Mouse (Mus musculus) MN1 (cell line): ENCODE measurements around the gene Clint1.
"Not testable (repeated sequence)": the region's sequence is repeated elsewhere in the genome, so short reads cannot be mapped to it uniquely, and the experiment has no call there.

Experiments
- DNase-seq: peaks from one replicate; pipeline ENCODE4 v3.0.0-alpha.2; 2016; ENCODE audit warnings: low spot score

Gene Clint1

GRCm38 (mm10) chr11:45848253-45848652 is 3.6 kb upstream of the Clint1 start:
- no peak for DNase-seq

GRCm38 (mm10) chr11:45849203-45849602 is 2.6 kb upstream of the Clint1 start:
- DNase-seq: no peak

- DNase-seq: no peak
Measured at GRCm38 (mm10) chr11:45849859-45850258, 2.0 kb upstream of the Clint1 start.

- no peak for DNase-seq
Measured at GRCm38 (mm10) chr11:45850317-45850716, 1.5 kb upstream of the Clint1 start.

- DNase-seq: peak; percentile 33
Measured at GRCm38 (mm10) chr11:45852124-45852994, 508 bp downstream of the Clint1 start.

GRCm38 (mm10) chr11:45852995-45853317 is 1.1 kb downstream of the Clint1 start:
- no peak for DNase-seq

- DNase-seq: no peak
Measured at GRCm38 (mm10) chr11:45853916-45854315, 2.1 kb downstream of the Clint1 start.

GRCm38 (mm10) chr11:45854381-45854780 is 2.5 kb downstream of the Clint1 start:
- DNase-seq: no peak

- no peak for DNase-seq
Measured at GRCm38 (mm10) chr11:45855407-45856148, 3.7 kb downstream of the Clint1 start.

- no peak for DNase-seq
Measured at GRCm38 (mm10) chr11:45856149-45856516, 4.3 kb downstream of the Clint1 start.

GRCm38 (mm10) chr11:45861334-45861733 is 9.5 kb downstream of the Clint1 start:
- no peak for DNase-seq

- DNase-seq: no peak
Measured at GRCm38 (mm10) chr11:45864409-45864808, 12.6 kb downstream of the Clint1 start.

GRCm38 (mm10) chr11:45865861-45866260 is 14.0 kb downstream of the Clint1 start:
- no peak for DNase-seq

- DNase-seq: no peak
Measured at GRCm38 (mm10) chr11:45866534-45866933, 14.7 kb downstream of the Clint1 start.

GRCm38 (mm10) chr11:45873666-45874065 is 21.8 kb downstream of the Clint1 start:
- DNase-seq: no peak

- no peak for DNase-seq
Measured at GRCm38 (mm10) chr11:45874251-45874650, 22.4 kb downstream of the Clint1 start.

- DNase-seq: no peak
Measured at GRCm38 (mm10) chr11:45875351-45875935, 23.6 kb downstream of the Clint1 start.

GRCm38 (mm10) chr11:45876036-45876435 is 24.2 kb downstream of the Clint1 start:
- DNase-seq: no peak

GRCm38 (mm10) chr11:45879366-45879765 is 27.5 kb downstream of the Clint1 start:
- DNase-seq: not testable (repeated sequence)

GRCm38 (mm10) chr11:45881026-45881682 is 29.3 kb downstream of the Clint1 start:
- DNase-seq: peak; percentile 44

- DNase-seq: no peak
Measured at GRCm38 (mm10) chr11:45881683-45882068, 29.8 kb downstream of the Clint1 start.

GRCm38 (mm10) chr11:45883270-45883931 is 31.6 kb downstream of the Clint1 start:
- DNase-seq: peak; percentile 22
